Mouse (Mus musculus) embryo, embryonic 9.5 days (tissue): Measurements from ENCODE around the gene Uqcrfs1.

ENCODE experiments used
- DNase-seq: peaks from one replicate; pipeline ENCODE4 v3.0.0-alpha.2; 2017; ENCODE audit errors: extremely low spot score

Uqcrfs1 gene

GRCm38 (mm10) chr13:30544856-30545604 lies at the start of gene Uqcrfs1:
Uqcrfs1 (minus strand) TSS chr13:30545362.
- peak; percentile 97 for DNase-seq

GRCm38 (mm10) chr13:30585786-30586185 lies 40.6 kb upstream of the Uqcrfs1 start:
- no peak for DNase-seq

GRCm38 (mm10) chr13:30582541-30582940 lies 37.4 kb upstream of the Uqcrfs1 start:
- DNase-seq = no peak

GRCm38 (mm10) chr13:30578806-30579205 lies 33.6 kb upstream of the Uqcrfs1 start:
- DNase-seq = no peak

- no peak for DNase-seq
Observed at GRCm38 (mm10) chr13:30576819-30577218, 31.7 kb upstream of the Uqcrfs1 start.

GRCm38 (mm10) chr13:30572971-30573370 lies 27.8 kb upstream of the Uqcrfs1 start:
- DNase-seq = no peak

- no peak for DNase-seq
Observed at GRCm38 (mm10) chr13:30570182-30570581, 25.0 kb upstream of the Uqcrfs1 start.

GRCm38 (mm10) chr13:30567571-30567970 lies 22.4 kb upstream of the Uqcrfs1 start:
- no peak for DNase-seq

GRCm38 (mm10) chr13:30566767-30567166 lies 21.6 kb upstream of the Uqcrfs1 start:
- DNase-seq = peak; percentile 49

GRCm38 (mm10) chr13:30560603-30561002 lies 15.4 kb upstream of the Uqcrfs1 start:
- no peak for DNase-seq

GRCm38 (mm10) chr13:30560052-30560451 lies 14.9 kb upstream of the Uqcrfs1 start:
- no peak for DNase-seq

GRCm38 (mm10) chr13:30557751-30558150 lies 12.6 kb upstream of the Uqcrfs1 start:
- no peak for DNase-seq

GRCm38 (mm10) chr13:30553051-30553587 lies 8.0 kb upstream of the Uqcrfs1 start:
- no peak for DNase-seq

- no peak for DNase-seq
Observed at GRCm38 (mm10) chr13:30549339-30549738, 4.2 kb upstream of the Uqcrfs1 start.

- DNase-seq = peak; percentile 84
Observed at GRCm38 (mm10) chr13:30548835-30549234, 3.7 kb upstream of the Uqcrfs1 start.

- DNase-seq = peak; percentile 63
Observed at GRCm38 (mm10) chr13:30530761-30531160, 14.4 kb downstream of the Uqcrfs1 start.

- DNase-seq = no peak
Observed at GRCm38 (mm10) chr13:30524961-30525360, 20.2 kb downstream of the Uqcrfs1 start.

- DNase-seq = no peak
Observed at GRCm38 (mm10) chr13:30523971-30524370, 21.2 kb downstream of the Uqcrfs1 start.

GRCm38 (mm10) chr13:30523246-30523891 lies 21.8 kb downstream of the Uqcrfs1 start:
- no peak for DNase-seq

GRCm38 (mm10) chr13:30521282-30521902 lies 23.8 kb downstream of the Uqcrfs1 start:
- no peak for DNase-seq

GRCm38 (mm10) chr13:30518191-30518590 lies 27.0 kb downstream of the Uqcrfs1 start:
- DNase-seq = no peak

GRCm38 (mm10) chr13:30507651-30508050 lies 37.5 kb downstream of the Uqcrfs1 start:
- DNase-seq = no peak
